In genomic region chr3:116331811-116332464, GRCm38 (mm10) we compare ENCODE assay signal across 8 mouse cellular contexts.
DNase-seq lines count a peak whose midpoint lies in the region; ATAC-seq and TF ChIP-seq lines count a peak whose summit lies in the region.

No protein-coding gene starts in this region.

- no peaks in the 10 kb centered on the region for H3K9me3 ChIP-seq in CH12.LX (replicated peaks; ENCODE audit: low read length)
- H3K9me3 ChIP-seq in heart, embryonic 12.5 days (replicated peaks), result no peaks in the 10 kb centered on the region
- no peaks in the 10 kb centered on the region for H3K9me3 ChIP-seq in kidney, embryonic 15.5 days (replicated peaks)
- no peaks in the 10 kb centered on the region for H3K9me3 ChIP-seq in liver, embryonic 12.5 days (replicated peaks)

- TF ChIP-seq CTCF in CH12.LX (conservative IDR thresholded peaks at IDR 0.05 in 1 of 2, IDR thresholded peaks at IDR 0.05 in 1 of 2; ENCODE audit: low read depth in 2 of 2, low read length in 2 of 2), result peak; percentile 55 to 86; a peak in 3 of 4 replicates

- no peak for TF ChIP-seq EP300 in CH12.LX (IDR thresholded peaks at IDR 0.05; ENCODE audit: low read length)

- dilution Hi-C loops in CH12.LX (cut with MboI; ENCODE audit: extremely low pct_ligation_motif_present, extremely low pct_unique_long_range_greater_than_20kb, low sequenced_read_pairs), result no loop called here

- H3K4me2 ChIP-seq in CH12.LX (ENCODE audit: insufficient read depth, low read depth, poor library complexity, severe bottlenecking), result no peak overlapping the region
- H3K4me2 ChIP-seq in heart, embryonic 12.5 days, result no peak overlapping the region
- no peak overlapping the region for H3K4me2 ChIP-seq in kidney, embryonic 15.5 days
- no peak overlapping the region for H3K4me2 ChIP-seq in liver, embryonic 12.5 days

- peak; percentile 90 for TF ChIP-seq RAD21 in CH12.LX (IDR thresholded peaks at IDR 0.05; ENCODE audit: low read depth, low read length)

- no peaks in the 10 kb centered on the region for H3K27me3 ChIP-seq in CH12.LX (replicated peaks)
- no peaks in the 10 kb centered on the region for H3K27me3 ChIP-seq in heart, embryonic 12.5 days (replicated peaks)
- no peaks in the 10 kb centered on the region for H3K27me3 ChIP-seq in kidney, embryonic 15.5 days
- no peaks in the 10 kb centered on the region for H3K27me3 ChIP-seq in liver, embryonic 12.5 days (replicated peaks)

- WGBS in heart, embryonic 12.5 days, result 46% methylated on average over 8 of the region's 8 CpGs
- WGBS in kidney, embryonic 15.5 days, result 50% methylated on average over 8 of the region's 8 CpGs
- 39% methylated on average over 8 of the region's 8 CpGs for WGBS in liver, embryonic 12.5 days (ENCODE audit: insufficient replicate concordance)

- peaks cover 19 to 49% of the 10 kb centered on the region in 2 experiments for H3K36me3 ChIP-seq in CH12.LX (replicated peaks in 1 of 2; ENCODE audit: control insufficient read depth in 1 of 2, insufficient read depth in 1 of 2, low read length in 1 of 2)
- H3K36me3 ChIP-seq in heart, embryonic 12.5 days, result peaks cover 2% of the 10 kb centered on the region; the same call in 1 of the 2 replicates
- H3K36me3 ChIP-seq in kidney, embryonic 15.5 days, result peaks cover 11% of the 10 kb centered on the region; the same call in 1 of the 2 replicates
- H3K36me3 ChIP-seq in liver, embryonic 12.5 days, result peaks cover 9% of the 10 kb centered on the region; the same call in 1 of the 2 replicates

- in situ Hi-C loops in CH12.LX (cut with MboI; ENCODE audit: low pct_ligation_motif_present, low pct_unique_long_range_greater_than_20kb, low sequenced_read_pairs), result loop anchor here (25.0 kb wide), 3 partner anchors 255 to 505 kb away; partner anchors contain the start of gene Sass6

- no peak overlapping the region for H3K27ac ChIP-seq in CH12.LX (ENCODE audit: insufficient read depth, low read depth)
- no peak overlapping the region for H3K27ac ChIP-seq in heart, embryonic 12.5 days (ENCODE audit: poor library complexity, severe bottlenecking)
- H3K27ac ChIP-seq in kidney, embryonic 15.5 days, result no peak overlapping the region
- H3K27ac ChIP-seq in liver, embryonic 12.5 days, result no peak overlapping the region

- peak; percentile 65; the same call in 1 of the 2 replicates for ATAC-seq in heart, embryonic 12.5 days (ENCODE audit: insufficient number of reproducible peaks, low FRiP score)
- 0 out of 2 replicates have a peak, but pooled peaks have one; percentile 40 for ATAC-seq in kidney, embryonic 15.5 days (replicated peaks; ENCODE audit: low FRiP score)
- ATAC-seq in liver, embryonic 12.5 days, result peak; percentile 35; the same call in 1 of the 2 replicates

- TF ChIP-seq POLR2A in CH12.LX (IDR thresholded peaks at IDR 0.05; ENCODE audit: low read depth, low read length), result no peak

- no peaks in the 10 kb centered on the region for H3K79me2 ChIP-seq in CH12.LX (replicated peaks; ENCODE audit: control insufficient read depth, extremely low read depth, insufficient read depth, poor library complexity, severe bottlenecking)

- DNase-seq in CH12.LX (ENCODE audit: extremely low read depth), result peak; percentile 67
- DNase-seq in T-cell, adult 2 months (ENCODE audit: low spot score), result peak; percentile 31
- peak; percentile 79 for DNase-seq in embryo, embryonic 10 days (ENCODE audit: low spot score)
- peak; percentile 50 for DNase-seq in neural tube, embryonic 10.5 days (ENCODE audit: extremely low spot score, low spot score)
- peak; percentile 59 for DNase-seq in thymus, postnatal 4 days

- H3K9ac ChIP-seq in CH12.LX (ENCODE audit: insufficient read depth, low read depth), result no peak overlapping the region
- no peak overlapping the region for H3K9ac ChIP-seq in heart, embryonic 12.5 days
- H3K9ac ChIP-seq in kidney, embryonic 15.5 days, result no peak overlapping the region
- no peak overlapping the region for H3K9ac ChIP-seq in liver, embryonic 12.5 days

- H3K4me1 ChIP-seq in CH12.LX (ENCODE audit: control insufficient read depth in 1 of 2, insufficient read depth in 2 of 2), result peaks cover 0 to 24% of the 10 kb centered on the region in 2 experiments; a peak in 2 of 4 replicates
- peaks cover 2% of the 10 kb centered on the region; the same call in 1 of the 2 replicates for H3K4me1 ChIP-seq in heart, embryonic 12.5 days (replicated peaks)
- peaks cover 8% of the 10 kb centered on the region for H3K4me1 ChIP-seq in kidney, embryonic 15.5 days
- H3K4me1 ChIP-seq in liver, embryonic 12.5 days, result peaks cover 4% of the 10 kb centered on the region

- no peak overlapping the region for H3K4me3 ChIP-seq in CH12.LX (replicated peaks in 1 of 3; ENCODE audit: low read depth in 2 of 3, low read length in 2 of 3, poor library complexity in 1 of 3)
- H3K4me3 ChIP-seq in heart, embryonic 12.5 days, result no peak overlapping the region
- H3K4me3 ChIP-seq in kidney, embryonic 15.5 days (replicated peaks), result no peak overlapping the region
- no peak overlapping the region for H3K4me3 ChIP-seq in liver, embryonic 12.5 days

TF ChIP-seq in CH12.LX, 34 proteins besides CTCF, POLR2A, EP300 and RAD21:
- TF ChIP-seq NELFE (IDR thresholded peaks at IDR 0.05; ENCODE audit: low read depth, low read length), result no peak
- peak; percentile 67 for TF ChIP-seq SMC3 (IDR thresholded peaks at IDR 0.05; ENCODE audit: low read depth, low read length)
- TF ChIP-seq JUN (IDR thresholded peaks at IDR 0.05; ENCODE audit: insufficient read depth, low read depth, low read length), result no peak
- no peak for TF ChIP-seq KAT2A (IDR thresholded peaks at IDR 0.05; ENCODE audit: insufficient replicate concordance, low read length)
- no peak for TF ChIP-seq MEF2A (IDR thresholded peaks at IDR 0.05; ENCODE audit: borderline replicate concordance, low read depth, low read length)
- TF ChIP-seq ZNF384 (IDR thresholded peaks at IDR 0.05; ENCODE audit: low read depth, low read length), result 0 out of 2 replicates have a peak, but pooled peaks have one; percentile 21
- TF ChIP-seq RCOR1 (conservative IDR thresholded peaks at IDR 0.05; ENCODE audit: low read depth, low read length), result no peak
- TF ChIP-seq ZC3H11A (IDR thresholded peaks at IDR 0.05; ENCODE audit: low read depth, low read length), result 0 out of 2 replicates have a peak, but pooled peaks have one; percentile 3
- TF ChIP-seq MAZ (IDR thresholded peaks at IDR 0.05; ENCODE audit: low read depth, low read length), result no peak
